Mouse (Mus musculus) testis, adult 2 months (tissue): ENCODE results near the gene Ipmk. TPM values are rescaled to one million over a fixed set of nuclear protein-coding genes. Genes with fewer than 3 reads are reported as not detected.

Source experiments
- H3K27ac ChIP-seq: fragments of 200-500 bp; 2 replicates; pipeline ENCODE4 v1.5.1; 2012; ENCODE audit warnings: low read depth, low read length; ENCODE audit not compliant: control insufficient read depth, insufficient read depth
- H3K27me3 ChIP-seq: fragments of 200-500 bp; 2 replicates; pipeline ENCODE4 v1.6.1; 2012; ENCODE audit warnings: mild to moderate bottlenecking, low read length, moderate library complexity; ENCODE audit not compliant: control insufficient read depth, insufficient read depth
- H3K36me3 ChIP-seq: fragments of 200-500 bp; 2 replicates; pipeline ENCODE4 v1.6.1; 2012; ENCODE audit warnings: mild to moderate bottlenecking, low read length; ENCODE audit not compliant: control insufficient read depth, insufficient read depth
- H3K4me1 ChIP-seq: fragments of 200-500 bp; 2 replicates; pipeline ENCODE4 v1.6.1; 2012; ENCODE audit warnings: low read length; ENCODE audit not compliant: control insufficient read depth, insufficient read depth
- H3K4me3 ChIP-seq: fragments of 200-500 bp; 2 replicates; pipeline ENCODE4 v1.5.1; 2012; ENCODE audit warnings: low read depth, mild to moderate bottlenecking, low read length, moderate library complexity, mixed read lengths; ENCODE audit not compliant: control insufficient read depth
- CTCF ChIP-seq: fragments of 200-500 bp; IDR thresholded peaks from 2 replicates; pipeline ENCODE4 v1.5.1; 2012; ENCODE audit warnings: low read depth, mild to moderate bottlenecking, inconsistent platforms, low read length, moderate library complexity; ENCODE audit not compliant: control insufficient read depth, insufficient read depth, insufficient replicate concordance
- POLR2A ChIP-seq: fragments of 200-500 bp; IDR thresholded peaks from 2 replicates; pipeline ENCODE4 v1.6.1; 2012; ENCODE audit warnings: low read depth, mild to moderate bottlenecking, inconsistent platforms, low read length, moderate library complexity; ENCODE audit not compliant: control insufficient read depth
- polyA plus RNA-seq: library from polyadenylated mRNA; depleted of rRNA; stranded (reverse); fragments of >200 nt; gene quantifications from 2 replicates; pipeline ENCODE4 v1.2.3, GENCODE M21; 2012

Gene Ipmk
- polyA plus RNA-seq, 1 experiment = 5.3 TPM

GRCm38 (mm10) chr10:71316056-71316455 is 31.5 kb upstream of the Ipmk start:
- Histone ChIP-seq H3K36me3 (no peaks in the 10 kb centered on the region), H3K4me1 (no peaks in the 10 kb centered on the region), H3K4me3 (no peak overlapping the region), H3K27me3 (no peaks in the 10 kb centered on the region), H3K27ac (no peak overlapping the region)
- TF ChIP-seq CTCF = no peak

- Histone ChIP-seq H3K27ac (no peak overlapping the region), H3K4me3 (no peak overlapping the region), H3K27me3 (no peaks in the 10 kb centered on the region), H3K36me3 (no peaks in the 10 kb centered on the region), H3K4me1 (no peaks in the 10 kb centered on the region)
- TF ChIP-seq CTCF (no peak), POLR2A (no peak)
Observed at GRCm38 (mm10) chr10:71316497-71316896, 31.1 kb upstream of the Ipmk start.

- Histone ChIP-seq H3K27me3 (no peaks in the 10 kb centered on the region), H3K4me3 (no peak overlapping the region), H3K27ac (no peak overlapping the region), H3K4me1 (no peaks in the 10 kb centered on the region), H3K36me3 (no peaks in the 10 kb centered on the region)
- TF ChIP-seq CTCF = no peak
- TF ChIP-seq POLR2A = no peak
Observed at GRCm38 (mm10) chr10:71323669-71324068, 23.9 kb upstream of the Ipmk start.

- no peak for TF ChIP-seq CTCF
- no peak for TF ChIP-seq POLR2A
- H3K4me1 ChIP-seq = no peaks in the 10 kb centered on the region
Observed at GRCm38 (mm10) chr10:71326123-71326522, 21.4 kb upstream of the Ipmk start.

GRCm38 (mm10) chr10:71326789-71327188 is 20.8 kb upstream of the Ipmk start:
- Histone ChIP-seq H3K36me3 (peaks cover 2% of the 10 kb centered on the region), H3K27ac (no peak overlapping the region), H3K4me3 (no peak overlapping the region), H3K4me1 (no peaks in the 10 kb centered on the region), H3K27me3 (no peaks in the 10 kb centered on the region)
- TF ChIP-seq POLR2A (no peak), CTCF (peak; percentile 70; the same call in 1 of the 2 replicates)

More at GRCm38 (mm10) chr10:71326123-71326522, 21.4 kb upstream of the Ipmk start:
- Histone ChIP-seq H3K27me3 (no peaks in the 10 kb centered on the region), H3K36me3 (peaks cover 2% of the 10 kb centered on the region), H3K27ac (no peak overlapping the region), H3K4me3 (no peak overlapping the region)

GRCm38 (mm10) chr10:71327386-71327785 is 20.2 kb upstream of the Ipmk start:
- Histone ChIP-seq H3K4me1 (no peaks in the 10 kb centered on the region), H3K36me3 (peaks cover 2% of the 10 kb centered on the region), H3K4me3 (no peak overlapping the region), H3K27me3 (no peaks in the 10 kb centered on the region), H3K27ac (no peak overlapping the region)
- TF ChIP-seq POLR2A = no peak
- no peak for TF ChIP-seq CTCF

GRCm38 (mm10) chr10:71328382-71328781 is 19.2 kb upstream of the Ipmk start:
- TF ChIP-seq CTCF (no peak), POLR2A (no peak)
- Histone ChIP-seq H3K36me3 (peaks cover 2% of the 10 kb centered on the region), H3K27ac (no peak overlapping the region), H3K27me3 (no peaks in the 10 kb centered on the region), H3K4me1 (no peaks in the 10 kb centered on the region), H3K4me3 (no peak overlapping the region)

- peaks cover 2% of the 10 kb centered on the region for H3K36me3 ChIP-seq
Observed at GRCm38 (mm10) chr10:71328870-71329269, 18.7 kb upstream of the Ipmk start.

More at GRCm38 (mm10) chr10:71328870-71329269, 18.7 kb upstream of the Ipmk start:
- Histone ChIP-seq H3K27ac (no peak overlapping the region), H3K4me3 (no peak overlapping the region), H3K27me3 (no peaks in the 10 kb centered on the region), H3K4me1 (no peaks in the 10 kb centered on the region)
- TF ChIP-seq POLR2A (no peak), CTCF (no peak)
